Mouse (Mus musculus): Measurements from ENCODE around the gene Clec1b. TPM values are rescaled to one million over a fixed set of nuclear protein-coding genes. Genes with fewer than 3 reads are reported as not detected.

Gene Clec1b
- total RNA-seq, 4 experiments from 2014 or later, result 0.07 to 1.0 TPM; not detected in 2

GRCm38 (mm10) chr6:129408562-129408961 is 11.5 kb downstream of the Clec1b start, which contains the start of gene Clec9a:
Gene Clec9a, plus strand, starts transcription at chr6:129408862.
- DNase-seq (ENCODE audit: low spot score in 2 of 2), result no peak

- DNase-seq (ENCODE audit: low spot score in 2 of 2), result no peak
Measured at GRCm38 (mm10) chr6:129414177-129414576, 17.1 kb downstream of the Clec1b start.

- no peak for DNase-seq (ENCODE audit: low spot score in 2 of 2)
Measured at GRCm38 (mm10) chr6:129422311-129422710, 25.2 kb downstream of the Clec1b start.

- no peak for DNase-seq (ENCODE audit: low spot score in 2 of 2)
Measured at GRCm38 (mm10) chr6:129423040-129423733, 26.1 kb downstream of the Clec1b start.

- DNase-seq (ENCODE audit: low spot score in 2 of 2), result peak; percentile 71 to 82
Measured at GRCm38 (mm10) chr6:129423734-129424072, 26.6 kb downstream of the Clec1b start.

GRCm38 (mm10) chr6:129425217-129425616 is 28.1 kb downstream of the Clec1b start:
- no peak for DNase-seq (ENCODE audit: low spot score in 2 of 2)

- no peak for DNase-seq (ENCODE audit: low spot score in 2 of 2)
Measured at GRCm38 (mm10) chr6:129425812-129426211, 28.7 kb downstream of the Clec1b start.

- DNase-seq (ENCODE audit: low spot score in 2 of 2), result no peak
Measured at GRCm38 (mm10) chr6:129427281-129427680, 30.2 kb downstream of the Clec1b start.

GRCm38 (mm10) chr6:129434239-129434638 is 37.1 kb downstream of the Clec1b start:
- DNase-seq (ENCODE audit: low spot score in 2 of 2), result no peak

- DNase-seq (ENCODE audit: low spot score in 2 of 2), result no peak
Measured at GRCm38 (mm10) chr6:129436025-129436424, 38.9 kb downstream of the Clec1b start.

- DNase-seq (ENCODE audit: low spot score in 2 of 2), result no peak
Measured at GRCm38 (mm10) chr6:129438033-129438432, 40.9 kb downstream of the Clec1b start.

GRCm38 (mm10) chr6:129449743-129450142 is 52.6 kb downstream of the Clec1b start:
- no peak for DNase-seq (ENCODE audit: low spot score in 2 of 2)

GRCm38 (mm10) chr6:129451411-129452039 is 54.4 kb downstream of the Clec1b start, which contains the start of gene Clec1a:
Gene Clec1a, minus strand, starts transcription at chr6:129452000.
- peak in 1 of 2 experiments; percentile 11 for DNase-seq (ENCODE audit: low spot score in 2 of 2)

Other genes with a start within 250 kb of the Clec1b start
- gene Clec2d, start 216.7 kb upstream of the Clec1b start, total RNA-seq (2022), result 1 to 10 TPM; 6.9 to 9.8 (median 8.9) TPM
- gene Cd69, start 121.9 kb upstream of the Clec1b start, total RNA-seq (2022), result not detected
- gene 4922502D21Rik, start 65.5 kb upstream of the Clec1b start, total RNA-seq (2022), result not detected
- under 1 TPM in 2 of 4 experiments, not detected in 2; 0.16 to 0.70 TPM for gene Clec12a, start 54.6 kb upstream of the Clec1b start, total RNA-seq (2022)
- gene Clec12b, start 11.4 kb upstream of the Clec1b start, total RNA-seq (2022), result not detected
- not detected for gene Clec9a, start 11.6 kb downstream of the Clec1b start, total RNA-seq (2022)
- 1 to 10 TPM; 3.2 to 4.8 (median 4.3) TPM for gene Clec1a, start 54.7 kb downstream of the Clec1b start, total RNA-seq (2022)
- not detected for gene Olr1, start 109.9 kb downstream of the Clec1b start, total RNA-seq (2022)
- not detected for gene Tmem52b, start 115.3 kb downstream of the Clec1b start, total RNA-seq (2022)
- 100 to 1,000 TPM; 665 to 765 (median 700) TPM for gene Gabarapl1, start 135.9 kb downstream of the Clec1b start, total RNA-seq (2022)
- not detected for gene Klre1, start 180.6 kb downstream of the Clec1b start, total RNA-seq (2022)
- gene Klrd1, start 194.5 kb downstream of the Clec1b start, total RNA-seq (2022), result not detected
- gene Klrk1, start 226.6 kb downstream of the Clec1b start, total RNA-seq (2022), result not detected
- not detected for gene Klrc3, start 246.0 kb downstream of the Clec1b start, total RNA-seq (2022)

All from layer of hippocampus, adult 8-10 months (tissue).